Mouse (Mus musculus): ENCODE data around the gene Alkbh5. TPM values are rescaled to one million over a fixed set of nuclear protein-coding genes. Genes with fewer than 3 reads are reported as not detected.

Alkbh5 gene
- 31.8 and 40.2 TPM in 2 replicates for polyA plus RNA-seq (2016; fragmentation: Nextera tagmentation; extraction: Ambion mirVana)

- peak within 1 kb of the TSS; percentile 98 for H3K4me3 ChIP-seq (replicated peaks)
- H3K4me1 ChIP-seq (replicated peaks): peaks cover 24% of the 10 kb centered on the region
- no peaks in the 10 kb centered on the region for H3K27me3 ChIP-seq
- H3K9me3 ChIP-seq: no peaks in the 10 kb centered on the region
- 22% methylated on average over 9 of the region's 9 CpGs for WGBS
- peak within 1 kb of the TSS; percentile 96 for H3K4me2 ChIP-seq
- no peak for ATAC-seq (ENCODE audit: insufficient number of reproducible peaks, insufficient read depth, low FRiP score, low TSS enrichment, low read depth)
- peaks cover 6% of the 10 kb centered on the region; the same call in 1 of the 2 replicates for H3K36me3 ChIP-seq
- peak within 1 kb of the TSS; percentile 99 for H3K27ac ChIP-seq
- peak within 1 kb of the TSS; percentile 95 for H3K9ac ChIP-seq (replicated peaks)
Observed at GRCm38 (mm10) chr11:60536180-60536858, at the start of gene Alkbh5. Gene Alkbh5, plus strand, starts transcription at chr11:60536381.

GRCm38 (mm10) chr11:60492726-60493125 lies 43.5 kb upstream of the Alkbh5 start:
- Histone ChIP-seq H3K4me2 (no peak overlapping the region), H3K36me3 (no peaks in the 10 kb centered on the region), H3K27me3 (peaks cover 23% of the 10 kb centered on the region), H3K27ac (no peak overlapping the region), H3K9ac (replicated peaks) (no peak overlapping the region), H3K9me3 (no peaks in the 10 kb centered on the region), H3K4me3 (replicated peaks) (no peak overlapping the region), H3K4me1 (replicated peaks) (no peaks in the 10 kb centered on the region)
- 83% methylated on average over 5 of the region's 5 CpGs for WGBS
- ATAC-seq (ENCODE audit: insufficient number of reproducible peaks, insufficient read depth, low FRiP score, low TSS enrichment, low read depth): no peak

GRCm38 (mm10) chr11:60495692-60496091 lies 40.5 kb upstream of the Alkbh5 start:
- Histone ChIP-seq H3K27me3 (peaks cover 23% of the 10 kb centered on the region), H3K4me2 (no peak overlapping the region), H3K4me3 (replicated peaks) (no peak overlapping the region), H3K9me3 (no peaks in the 10 kb centered on the region), H3K4me1 (replicated peaks) (no peaks in the 10 kb centered on the region), H3K27ac (no peak overlapping the region), H3K36me3 (no peaks in the 10 kb centered on the region), H3K9ac (replicated peaks) (no peak overlapping the region)
- WGBS: 66% methylated on average over 2 of the region's 2 CpGs
- no peak for ATAC-seq (ENCODE audit: insufficient number of reproducible peaks, insufficient read depth, low FRiP score, low TSS enrichment, low read depth)

DNA sequence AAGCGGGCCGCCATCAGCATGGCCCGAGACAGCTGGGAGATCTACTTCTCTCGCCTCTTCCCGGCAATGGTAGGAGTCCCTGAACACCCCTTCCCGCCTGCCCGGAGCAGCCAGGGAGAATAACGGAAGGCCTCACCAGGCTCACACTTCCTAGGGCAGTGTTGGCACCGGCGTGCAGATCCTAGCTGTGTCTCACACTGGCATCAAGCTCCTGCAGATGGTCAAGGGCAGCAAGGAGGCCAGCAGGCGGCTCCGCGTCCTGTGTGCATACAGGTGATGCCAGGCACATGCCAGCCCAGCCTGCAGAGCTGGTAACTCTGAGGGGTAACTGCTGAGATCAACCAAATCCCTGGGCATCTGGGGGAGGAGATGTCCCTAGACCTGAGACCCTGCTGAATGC lies 28.9 kb upstream of the Alkbh5 start:
- peaks cover 14% of the 10 kb centered on the region for H3K4me1 ChIP-seq (replicated peaks)
- no peak overlapping the region for H3K27ac ChIP-seq
- no peaks in the 10 kb centered on the region for H3K36me3 ChIP-seq
- no peak for ATAC-seq (ENCODE audit: insufficient number of reproducible peaks, insufficient read depth, low FRiP score, low TSS enrichment, low read depth)
- no peak overlapping the region for H3K9ac ChIP-seq (replicated peaks)
- no peak overlapping the region for H3K4me3 ChIP-seq (replicated peaks)
- 83% methylated on average over 13 of the region's 13 CpGs for WGBS
- no peaks in the 10 kb centered on the region for H3K9me3 ChIP-seq
- peaks cover 44% of the 10 kb centered on the region for H3K27me3 ChIP-seq
- H3K4me2 ChIP-seq: no peak overlapping the region

DNA sequence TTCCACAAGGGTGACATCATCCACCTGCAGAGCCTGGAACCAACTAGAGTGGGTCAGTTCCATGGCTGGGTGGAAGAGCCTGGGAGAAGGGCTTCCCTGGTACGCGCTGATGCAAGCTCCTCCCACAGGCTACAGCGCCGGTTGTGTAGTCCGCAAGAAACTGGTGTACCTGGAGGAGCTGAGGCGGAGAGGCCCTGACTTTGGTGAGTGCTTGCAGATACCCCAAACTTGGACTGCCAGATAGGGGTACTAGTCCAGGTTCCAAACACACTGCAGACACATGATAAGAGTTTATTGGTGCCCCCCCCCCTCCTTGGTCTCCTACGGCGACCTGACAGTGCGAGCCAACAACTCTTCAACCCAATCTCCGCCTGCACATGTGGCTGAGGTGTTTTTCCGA lies 27.2 kb upstream of the Alkbh5 start:
- peaks cover 14% of the 10 kb centered on the region for H3K4me1 ChIP-seq (replicated peaks)
- ATAC-seq (ENCODE audit: insufficient number of reproducible peaks, insufficient read depth, low FRiP score, low TSS enrichment, low read depth): peak; percentile 33; the same call in 1 of the 2 replicates
- no peaks in the 10 kb centered on the region for H3K9me3 ChIP-seq
- H3K27ac ChIP-seq: no peak overlapping the region
- H3K4me2 ChIP-seq: peak overlapping the region; percentile 74
- peak overlapping the region; percentile 44 for H3K4me3 ChIP-seq (replicated peaks)
- peak overlapping the region; percentile 59 for H3K9ac ChIP-seq (replicated peaks)
- peaks cover 44% of the 10 kb centered on the region for H3K27me3 ChIP-seq
- WGBS: 4% methylated on average over 11 of the region's 11 CpGs
- no peaks in the 10 kb centered on the region for H3K36me3 ChIP-seq

DNA sequence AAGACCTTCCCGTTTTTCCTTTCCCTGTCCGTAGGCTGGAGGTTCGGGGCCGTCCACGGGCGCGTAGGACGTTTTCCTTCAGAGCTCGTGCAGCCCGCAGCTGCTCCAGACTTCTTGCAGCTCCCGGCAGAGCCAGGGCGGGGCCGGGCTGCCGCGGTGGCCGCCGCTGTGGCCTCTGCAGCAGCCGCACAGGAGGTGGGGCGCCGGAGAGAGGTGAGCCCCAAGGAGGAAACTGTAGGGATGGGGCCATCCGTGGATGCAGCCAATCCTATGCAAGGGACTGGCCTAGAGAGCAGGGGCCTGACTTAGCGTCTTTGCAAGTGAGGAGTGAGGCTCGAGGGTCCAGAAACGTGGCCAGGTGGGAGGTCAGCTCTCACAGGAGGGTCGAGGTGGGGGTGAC lies 26.7 kb upstream of the Alkbh5 start:
- H3K4me2 ChIP-seq: peak overlapping the region; percentile 74
- peak overlapping the region; percentile 59 for H3K9ac ChIP-seq (replicated peaks)
- no peaks in the 10 kb centered on the region for H3K9me3 ChIP-seq
- peaks cover 44% of the 10 kb centered on the region for H3K27me3 ChIP-seq
- peak; percentile 61 for ATAC-seq (ENCODE audit: insufficient number of reproducible peaks, insufficient read depth, low FRiP score, low TSS enrichment, low read depth)
- peak overlapping the region; percentile 44 for H3K4me3 ChIP-seq (replicated peaks)
- WGBS: 0% methylated on average over 25 of the region's 25 CpGs
- peak overlapping the region; percentile 54; the same call in 1 of the 2 replicates for H3K27ac ChIP-seq
- peaks cover 14% of the 10 kb centered on the region for H3K4me1 ChIP-seq (replicated peaks)
- H3K36me3 ChIP-seq: no peaks in the 10 kb centered on the region

- no peak overlapping the region for H3K9ac ChIP-seq (replicated peaks)
- no peaks in the 10 kb centered on the region for H3K9me3 ChIP-seq
- no peaks in the 10 kb centered on the region for H3K36me3 ChIP-seq
- 76% methylated on average over 1 of the region's 1 CpGs for WGBS
- H3K4me1 ChIP-seq (replicated peaks): peaks cover 14% of the 10 kb centered on the region
- no peak overlapping the region for H3K4me2 ChIP-seq
- H3K27me3 ChIP-seq: peaks cover 42% of the 10 kb centered on the region
- ATAC-seq (ENCODE audit: insufficient number of reproducible peaks, insufficient read depth, low FRiP score, low TSS enrichment, low read depth): no peak
- no peak overlapping the region for H3K27ac ChIP-seq
- no peak overlapping the region for H3K4me3 ChIP-seq (replicated peaks)
Observed at GRCm38 (mm10) chr11:60511893-60512292, 24.3 kb upstream of the Alkbh5 start.

DNA sequence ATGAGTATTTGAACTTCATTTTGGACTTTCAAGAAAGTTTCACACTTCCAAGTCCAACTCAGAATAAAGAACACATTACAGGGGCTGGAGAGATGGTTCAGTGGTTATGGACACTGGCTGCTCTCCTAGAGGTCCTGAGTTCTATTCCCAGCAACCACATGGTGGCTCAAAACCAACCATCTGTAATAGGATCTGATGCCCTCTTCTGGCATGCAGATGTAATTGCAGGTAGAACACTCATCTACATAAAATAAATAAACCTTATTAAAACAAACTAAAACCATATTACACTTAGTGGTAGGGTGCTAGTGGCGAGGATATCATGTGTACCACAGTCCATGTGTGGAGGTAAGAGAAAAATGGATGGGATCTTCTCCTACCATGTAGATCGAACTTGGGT lies 23.7 kb upstream of the Alkbh5 start:
- Histone ChIP-seq H3K4me3 (replicated peaks) (no peak overlapping the region), H3K9ac (replicated peaks) (no peak overlapping the region), H3K27me3 (peaks cover 36% of the 10 kb centered on the region), H3K36me3 (no peaks in the 10 kb centered on the region), H3K9me3 (no peaks in the 10 kb centered on the region), H3K4me2 (no peak overlapping the region), H3K27ac (no peak overlapping the region), H3K4me1 (replicated peaks) (peaks cover 14% of the 10 kb centered on the region)
- no peak for ATAC-seq (ENCODE audit: insufficient number of reproducible peaks, insufficient read depth, low FRiP score, low TSS enrichment, low read depth)
- WGBS: 79% methylated on average over 2 of the region's 2 CpGs

DNA sequence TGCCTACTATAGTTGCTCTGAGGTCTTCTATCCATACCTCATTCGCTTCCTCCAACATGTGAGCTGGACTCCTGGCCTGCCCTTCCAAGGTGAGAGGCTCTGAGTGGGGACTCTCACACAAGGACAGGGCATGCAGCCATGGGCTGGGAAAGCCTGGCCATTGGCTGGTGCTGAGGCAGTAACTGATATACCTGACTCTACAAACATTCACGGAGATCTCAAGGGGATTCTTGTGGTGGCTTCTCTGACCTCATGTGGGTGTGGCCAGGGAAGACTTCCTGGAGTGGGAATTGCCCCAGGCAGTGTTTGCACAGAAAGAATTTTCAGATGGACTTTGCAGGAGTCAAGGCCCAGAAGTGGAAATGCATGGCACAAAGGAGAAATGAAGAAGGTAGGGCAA lies 21.2 kb upstream of the Alkbh5 start:
- Histone ChIP-seq H3K4me1 (replicated peaks) (0 out of 2 replicates have a peak, but pooled peaks cover under 1% of the 10 kb centered on the region), H3K4me2 (no peak overlapping the region), H3K36me3 (no peaks in the 10 kb centered on the region), H3K4me3 (replicated peaks) (no peak overlapping the region), H3K27ac (no peak overlapping the region), H3K9me3 (no peaks in the 10 kb centered on the region), H3K9ac (replicated peaks) (no peak overlapping the region), H3K27me3 (peaks cover 16% of the 10 kb centered on the region)
- no peak for ATAC-seq (ENCODE audit: insufficient number of reproducible peaks, insufficient read depth, low FRiP score, low TSS enrichment, low read depth)
- WGBS: 75% methylated on average over 2 of the region's 2 CpGs

- Histone ChIP-seq H3K9me3 (no peaks in the 10 kb centered on the region), H3K4me1 (replicated peaks) (0 out of 2 replicates have a peak, but pooled peaks cover 5% of the 10 kb centered on the region), H3K4me2 (no peak overlapping the region), H3K4me3 (replicated peaks) (no peak overlapping the region), H3K9ac (replicated peaks) (no peak overlapping the region), H3K27me3 (no peaks in the 10 kb centered on the region), H3K27ac (no peak overlapping the region), H3K36me3 (no peaks in the 10 kb centered on the region)
- ATAC-seq (ENCODE audit: insufficient number of reproducible peaks, insufficient read depth, low FRiP score, low TSS enrichment, low read depth): no peak
- 69% methylated on average over 4 of the region's 4 CpGs for WGBS
Observed at GRCm38 (mm10) chr11:60518305-60518704, 17.9 kb upstream of the Alkbh5 start.

- Histone ChIP-seq H3K4me2 (no peak overlapping the region), H3K27me3 (no peaks in the 10 kb centered on the region), H3K4me3 (replicated peaks) (no peak overlapping the region), H3K9ac (replicated peaks) (no peak overlapping the region), H3K9me3 (no peaks in the 10 kb centered on the region), H3K27ac (no peak overlapping the region), H3K36me3 (no peaks in the 10 kb centered on the region), H3K4me1 (replicated peaks) (0 out of 2 replicates have a peak, but pooled peaks cover 5% of the 10 kb centered on the region)
- 72% methylated on average over 5 of the region's 5 CpGs for WGBS
- no peak for ATAC-seq (ENCODE audit: insufficient number of reproducible peaks, insufficient read depth, low FRiP score, low TSS enrichment, low read depth)
Observed at GRCm38 (mm10) chr11:60522027-60522426, 14.2 kb upstream of the Alkbh5 start.

Measured in limb, embryonic 12.5 days (tissue).